In genomic region chr11:23260186-23260585, GRCm38 (mm10) we compare ENCODE assay signal across 1 mouse cellular context.
TF ChIP-seq lines count a peak whose summit lies in the region.

No protein-coding gene starts in this region.

TF ChIP-seq in CH12.LX, 34 proteins besides CTCF, POLR2A, EP300 and RAD21 (continued from another document):
- TF ChIP-seq MAZ (IDR thresholded peaks at IDR 0.05; ENCODE audit: low read depth, low read length) (no peak), MYC (IDR thresholded peaks at IDR 0.05; ENCODE audit: low read depth, low read length) (no peak)
TF ChIP-seq in CH12.LX: peak in this region for 0.
